In genomic region chr6:124487509-124487908, GRCm38 (mm10) we compare ENCODE assay signal across 16 mouse cellular contexts. TPM values are rescaled to one million over a fixed set of nuclear protein-coding genes. Genes with fewer than 3 reads are reported as not detected.
"Had no signal": no experiment of that assay in that cellular context is flagged by ENCODE, and none has a peak within 500 bp of the region (broad histone marks: within the 10 kb centered on the region; RNA-seq: fewer than 3 reads in every experiment).

No protein-coding gene starts in this region.

- H3K36me3 ChIP-seq: limb, embryonic 13.5 days; liver, embryonic 15.5 days; lung, embryonic 15.5 days; neural tube, embryonic 15.5 days had no signal

- H3K4me2 ChIP-seq: limb, embryonic 13.5 days; liver, embryonic 15.5 days; lung, embryonic 15.5 days; neural tube, embryonic 15.5 days had no signal

- H3K4me3 ChIP-seq: limb, embryonic 13.5 days; liver, embryonic 15.5 days; lung, embryonic 15.5 days; myocyte; neural tube, embryonic 15.5 days had no signal

- DNase-seq: kidney, adult 2 months; kidney, postnatal 25 days; layer of hippocampus, adult 9-11 months; left cerebral cortex, postnatal 4 days; lung, postnatal 14 days; midbrain, embryonic 14.5 days; right cerebral cortex, adult 18-20 months; right cerebral cortex, postnatal 25 days; thymus, adult 18-20 months; thymus, postnatal 14 days had no signal

- H3K9ac ChIP-seq: limb, embryonic 13.5 days; liver, embryonic 15.5 days; lung, embryonic 15.5 days; neural tube, embryonic 15.5 days had no signal

- H3K9me3 ChIP-seq: limb, embryonic 13.5 days; liver, embryonic 15.5 days; lung, embryonic 15.5 days; neural tube, embryonic 15.5 days had no signal

- H3K27ac ChIP-seq: limb, embryonic 13.5 days; liver, embryonic 15.5 days; lung, embryonic 15.5 days; macrophage; neural tube, embryonic 15.5 days had no signal

- H3K27me3 ChIP-seq: limb, embryonic 13.5 days; liver, embryonic 15.5 days; lung, embryonic 15.5 days; neural tube, embryonic 15.5 days had no signal

- H3K4me1 ChIP-seq: limb, embryonic 13.5 days; neural tube, embryonic 15.5 days had no signal

RNA-seq across cellular contexts. Expression of gene C1s1, which starts 54.6 kb away (rescaled TPM):
- polyA plus RNA-seq: macrophage had no signal
